Mouse (Mus musculus) thymus, adult 2 months (tissue): Measurements from ENCODE around the gene Myadm. TPM values are rescaled to one million over a fixed set of nuclear protein-coding genes. Genes with fewer than 3 reads are reported as not detected.

Experiments
- DNase-seq: peaks from one replicate; pipeline ENCODE4 v3.0.0; 2021
- H3K27ac ChIP-seq: fragments of 200-500 bp; 2 replicates; pipeline ENCODE4 v1.5.1; 2012; ENCODE audit warnings: low read length, control low read depth; ENCODE audit not compliant: control insufficient read depth, insufficient read depth
- H3K27me3 ChIP-seq: fragments of 200-500 bp; 2 replicates; pipeline ENCODE4 v1.6.1; 2012; ENCODE audit warnings: mild to moderate bottlenecking, low read length, moderate library complexity, mixed read lengths; ENCODE audit not compliant: control insufficient read depth, insufficient read depth
- H3K36me3 ChIP-seq: fragments of 200-500 bp; 2 replicates; pipeline ENCODE4 v1.6.1; 2012; ENCODE audit warnings: mild to moderate bottlenecking, low read length, moderate library complexity; ENCODE audit not compliant: control insufficient read depth, insufficient read depth
- H3K4me1 ChIP-seq: fragments of 200-500 bp; replicated peaks from 2 replicates; pipeline ENCODE4 v1.6.1; 2012; ENCODE audit warnings: low read length; ENCODE audit not compliant: control insufficient read depth, insufficient read depth
- H3K4me3 ChIP-seq: fragments of 200-500 bp; 2 replicates; pipeline ENCODE4 v1.5.1; 2012; ENCODE audit warnings: mild to moderate bottlenecking, low read length, control low read depth, moderate library complexity; ENCODE audit not compliant: control insufficient read depth, insufficient read depth
- CTCF ChIP-seq: fragments of 200-500 bp; IDR thresholded peaks from 2 replicates; pipeline ENCODE4 v1.5.1; 2012; ENCODE audit warnings: mild to moderate bottlenecking, control low read depth, low read length, moderate library complexity, borderline replicate concordance; ENCODE audit not compliant: control insufficient read depth, poor library complexity, insufficient read depth; ENCODE audit errors: extremely low read depth
- POLR2A ChIP-seq: fragments of 200-500 bp; IDR thresholded peaks from 2 replicates; pipeline ENCODE4 v1.6.1; 2012; ENCODE audit warnings: mild to moderate bottlenecking, low read length, control low read depth, moderate library complexity; ENCODE audit not compliant: control insufficient read depth, poor library complexity, insufficient read depth; ENCODE audit errors: extremely low read depth
- WGBS: fragments of 180-500 bp; shearing (Covaris S2); methylation state at CpG from one replicate; pipeline ENCODE4 v1.1.7; 2018; 5-methylcytosine and 5-hydroxymethylcytosine counted together
- polyA plus RNA-seq: library from polyadenylated mRNA; depleted of rRNA; stranded (reverse); fragments of >200 nt; gene quantifications from 2 replicates; pipeline ENCODE4 v1.2.3, GENCODE M21; 2012

The Myadm gene
- polyA plus RNA-seq, 1 experiment = 86.4 TPM

- no peak for TF ChIP-seq CTCF
- no peaks in the 10 kb centered on the region for H3K27me3 ChIP-seq
- no peaks in the 10 kb centered on the region for H3K36me3 ChIP-seq
- H3K4me1 ChIP-seq = peaks cover 3% of the 10 kb centered on the region; the same call in 1 of the 2 replicates
- no peak for DNase-seq
- H3K27ac ChIP-seq = no peak overlapping the region
- no peak overlapping the region for H3K4me3 ChIP-seq
- WGBS = 45% methylated on average over 5 of the region's 5 CpGs
These were observed 6.6 kb downstream of the Myadm start for GRCm38 (mm10) chr7:3295321-3296110.

DNA sequence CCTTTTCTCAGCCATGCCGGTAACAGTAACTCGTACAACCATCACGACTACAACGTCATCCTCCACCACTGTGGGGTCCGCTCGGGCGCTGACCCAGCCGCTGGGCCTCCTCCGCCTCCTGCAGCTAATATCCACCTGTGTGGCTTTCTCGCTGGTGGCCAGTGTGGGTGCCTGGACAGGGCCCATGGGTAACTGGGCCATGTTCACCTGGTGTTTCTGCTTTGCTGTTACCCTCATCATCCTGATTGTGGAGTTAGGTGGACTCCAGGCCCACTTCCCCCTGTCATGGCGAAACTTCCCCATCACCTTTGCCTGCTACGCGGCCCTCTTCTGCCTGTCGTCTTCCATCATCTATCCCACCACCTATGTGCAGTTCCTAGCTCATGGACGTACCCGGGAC is 7.8 kb downstream of the Myadm start:
- no peak for TF ChIP-seq CTCF
- TF ChIP-seq POLR2A = no peak
- Histone ChIP-seq H3K27ac (no peak overlapping the region), H3K4me3 (no peak overlapping the region), H3K36me3 (no peaks in the 10 kb centered on the region), H3K4me1 (peaks cover 3% of the 10 kb centered on the region; the same call in 1 of the 2 replicates), H3K27me3 (no peaks in the 10 kb centered on the region; the same call in 1 of the 2 replicates)
- no peak for DNase-seq
- 97% methylated on average over 16 of the region's 16 CpGs for WGBS

GRCm38 (mm10) chr7:3299941-3300617 is 11.2 kb downstream of the Myadm start:
- Histone ChIP-seq H3K27ac (no peak overlapping the region), H3K36me3 (no peaks in the 10 kb centered on the region), H3K4me3 (no peak overlapping the region), H3K4me1 (peaks cover 5% of the 10 kb centered on the region; the same call in 1 of the 2 replicates), H3K27me3 (peaks cover 6% of the 10 kb centered on the region; the same call in 1 of the 2 replicates)
- TF ChIP-seq CTCF (no peak), POLR2A (no peak)
- DNase-seq = no peak
- 73% methylated on average over 7 of the region's 7 CpGs for WGBS

DNA sequence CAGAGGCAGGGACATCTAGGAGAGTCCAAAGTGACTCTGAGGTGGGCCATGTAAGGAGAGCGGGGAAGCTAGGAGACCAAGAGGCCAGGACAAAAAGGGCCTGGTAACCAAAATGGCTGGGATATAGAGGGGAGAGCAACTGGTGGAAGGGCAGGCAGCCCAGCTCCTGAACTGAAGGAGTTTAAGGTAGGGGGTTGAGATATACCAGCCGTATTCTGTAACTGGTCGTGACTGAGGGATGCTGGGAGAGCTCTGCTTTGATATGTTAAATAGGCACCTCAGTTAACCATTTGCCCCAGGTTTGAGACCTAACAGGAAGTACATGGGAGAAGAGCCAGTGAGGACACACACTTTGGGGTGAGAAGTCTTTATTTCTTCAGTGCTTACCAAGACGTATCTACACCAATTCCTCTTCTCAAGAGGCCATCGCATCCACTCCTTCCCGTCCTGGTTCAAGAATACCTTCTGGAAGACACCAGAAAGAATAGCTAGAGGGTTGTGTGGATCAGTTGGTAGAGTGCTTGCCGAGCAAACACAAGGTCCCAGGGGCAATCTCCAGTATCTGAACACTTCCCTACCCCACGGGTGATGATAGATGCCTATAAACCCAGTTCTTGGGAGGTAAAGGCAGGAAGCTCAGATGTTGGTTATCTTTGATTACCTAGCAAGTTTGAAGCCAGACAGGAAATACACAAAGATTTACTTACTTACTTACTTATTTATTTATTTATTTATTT is 12.2 kb downstream of the Myadm start:
- WGBS = 81% methylated on average over 8 of the region's 8 CpGs

DNA sequence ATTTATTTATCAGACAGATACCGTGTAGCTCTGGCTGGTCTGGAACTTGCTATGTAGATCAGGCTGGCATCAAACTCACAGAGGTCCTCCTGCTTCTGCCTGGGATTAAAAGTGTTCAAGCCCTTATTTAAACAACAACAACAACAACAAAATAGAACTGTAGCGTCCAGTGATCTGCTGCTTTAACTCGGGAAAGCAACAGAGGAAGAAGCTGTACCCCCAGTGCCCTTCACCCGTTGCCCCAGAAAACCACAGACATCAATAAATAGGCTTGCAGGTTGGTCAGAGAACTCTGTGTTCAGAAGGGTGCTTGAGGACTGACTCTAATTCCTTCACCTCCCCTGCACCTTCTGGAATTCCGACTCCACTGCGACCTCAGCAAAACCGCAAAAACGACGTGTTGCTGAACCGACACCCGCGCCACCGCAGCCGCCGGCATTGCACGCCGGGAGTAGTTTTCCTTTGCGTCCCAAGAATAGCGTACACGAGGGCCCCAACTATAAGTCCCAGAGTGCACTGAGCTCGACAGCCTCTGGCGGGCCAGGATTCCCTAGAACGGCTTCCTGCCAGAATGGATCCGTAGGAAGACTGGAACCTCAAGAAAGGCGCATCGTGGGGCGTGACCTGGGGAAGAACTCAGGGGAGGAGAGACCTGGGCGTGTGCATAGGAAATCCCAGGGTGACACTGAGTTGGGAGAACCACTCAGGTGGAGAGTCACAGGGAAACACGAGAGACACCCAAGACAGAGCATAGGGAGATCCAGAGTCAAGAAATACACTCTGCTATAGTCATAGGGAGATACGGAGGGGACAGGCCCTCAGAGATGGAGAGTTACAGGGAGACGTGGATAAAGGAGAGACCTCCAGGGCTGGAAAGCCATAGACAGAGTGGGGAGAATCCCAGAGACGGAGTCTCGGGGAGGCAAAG is 13.0 kb downstream of the Myadm start:
- H3K4me1 ChIP-seq = peaks cover 5% of the 10 kb centered on the region; the same call in 1 of the 2 replicates
- WGBS = 8% methylated on average over 33 of the region's 33 CpGs
- DNase-seq = no peak
- no peak overlapping the region for H3K27ac ChIP-seq
- H3K36me3 ChIP-seq = no peaks in the 10 kb centered on the region
- no peak overlapping the region for H3K4me3 ChIP-seq
- no peak for TF ChIP-seq POLR2A
- TF ChIP-seq CTCF = no peak
- peaks cover 6% of the 10 kb centered on the region; the same call in 1 of the 2 replicates for H3K27me3 ChIP-seq

More for the DNA sequence above, 12.2 kb downstream of the Myadm start:
- no peak overlapping the region for H3K4me3 ChIP-seq
- TF ChIP-seq CTCF (no peak), POLR2A (no peak)
- no peak for DNase-seq
- no peak overlapping the region for H3K27ac ChIP-seq
- H3K27me3 ChIP-seq = peaks cover 6% of the 10 kb centered on the region; the same call in 1 of the 2 replicates
- H3K4me1 ChIP-seq = peaks cover 5% of the 10 kb centered on the region; the same call in 1 of the 2 replicates
- H3K36me3 ChIP-seq = no peaks in the 10 kb centered on the region
